Mouse (Mus musculus) mouse embryonic stem cell (cell line): ENCODE measurements at regions not wholly inside any gene's neighbourhood (a gene's known extent, or its start where the extent isn't known, plus 50 kb on each side); places are given as distances from the start of the nearest gene placed in this dataset.
"Not testable (repeated sequence)": the region's sequence is repeated elsewhere in the genome, so short reads cannot be mapped to it uniquely, and the experiment has no call there.

Source experiments
- in situ Hi-C, 2 experiments: fragments of 300-500 bp; cut with MboI; formaldehyde crosslinking; loops; 1 replicate in 1 of 2; 3 replicates in 1 of 2; pipeline ENCODE4 v1.14.3; 2019 to 2020; ENCODE audit warnings: low sequenced_read_pairs in 2 of 2, low pct_unique_long_range_greater_than_20kb in 1 of 2, mixed read lengths in 1 of 2; ENCODE audit not compliant: unreplicated experiment in 1 of 2

DNA sequence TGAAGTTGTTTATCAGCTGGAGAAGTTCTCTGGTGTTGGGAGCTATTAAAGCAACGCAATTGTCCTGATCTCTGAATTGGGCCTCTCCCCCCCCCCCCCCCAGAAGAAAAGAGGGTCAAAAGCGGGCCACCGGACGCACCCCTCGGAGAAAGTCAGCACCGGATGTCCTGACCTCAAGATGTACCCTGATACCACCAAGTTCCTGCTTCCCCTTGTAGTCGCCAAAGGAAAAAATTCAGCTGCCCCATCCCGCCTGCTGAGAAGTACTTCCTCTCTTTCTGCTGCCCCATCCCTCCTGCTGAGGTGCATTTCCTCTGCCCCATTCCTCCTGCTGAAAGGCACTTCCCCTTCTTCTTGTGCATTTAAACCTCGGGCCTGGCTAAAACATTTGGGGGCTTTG, 1191.1 kb upstream of the 1700008P02Rik start:
- in situ Hi-C loops, result not testable (repeated sequence)

DNA sequence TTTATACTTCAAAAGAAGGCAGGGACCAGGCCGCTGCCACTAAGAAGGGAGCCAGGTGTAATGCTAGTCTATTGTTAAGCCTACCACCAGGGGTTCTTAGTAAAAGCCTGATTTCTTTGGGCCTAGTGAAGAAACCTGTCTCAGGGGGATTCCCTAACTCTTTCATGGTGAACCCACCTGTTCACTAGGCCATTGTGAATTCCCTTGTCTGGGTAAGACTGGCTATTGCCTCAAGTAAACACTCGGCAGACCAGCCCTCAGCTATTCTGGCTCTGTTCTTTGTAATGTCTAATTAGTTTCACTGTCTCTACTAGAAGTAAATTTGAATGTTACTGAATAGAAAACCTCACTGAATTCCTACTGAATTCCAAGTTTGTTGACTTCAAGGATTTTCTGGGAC, 1184.9 kb upstream of the 1700008P02Rik start:
- in situ Hi-C loops, result not testable (repeated sequence)

DNA sequence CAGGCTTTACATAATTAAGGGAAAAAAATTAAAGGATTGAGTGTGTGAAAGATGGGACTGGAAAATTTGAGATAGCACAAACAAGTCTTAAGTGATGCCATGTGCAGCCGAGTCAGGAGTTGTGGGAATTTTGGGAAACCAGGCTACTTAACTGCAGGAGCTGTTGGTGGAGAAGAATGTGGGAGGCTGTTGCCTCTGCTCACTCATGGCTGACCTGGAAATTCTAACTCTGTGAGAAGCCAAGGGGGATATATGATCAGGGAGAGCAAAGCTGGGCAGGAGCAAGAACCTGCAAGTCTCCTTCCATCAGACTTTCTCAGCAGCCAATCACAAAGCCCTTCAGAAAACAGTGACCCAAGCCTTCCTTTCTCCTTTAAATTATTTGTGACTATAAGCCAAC, 1184.0 kb upstream of the 1700008P02Rik start:
- in situ Hi-C loops, result no loop called here

DNA sequence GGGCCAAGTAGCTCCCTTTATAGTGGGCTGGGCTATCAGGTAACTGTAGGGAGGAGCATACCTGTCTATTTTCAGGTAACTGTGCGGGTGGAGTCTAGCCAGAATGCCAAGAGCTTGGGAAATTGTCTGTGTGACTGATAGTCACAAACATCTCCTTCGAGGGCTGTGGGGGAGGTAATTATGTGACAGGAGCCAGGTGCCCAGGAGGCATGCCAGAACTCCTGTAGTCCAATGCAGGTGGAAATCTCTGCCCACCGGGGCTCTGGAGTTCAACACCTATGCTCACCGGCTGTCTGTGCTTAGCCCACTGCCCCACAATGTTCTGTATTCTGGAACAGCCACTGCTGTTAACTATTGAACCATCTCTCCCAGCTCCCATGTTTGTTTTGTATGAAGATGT, 1179.2 kb upstream of the 1700008P02Rik start:
- in situ Hi-C loops, result no loop called here

DNA sequence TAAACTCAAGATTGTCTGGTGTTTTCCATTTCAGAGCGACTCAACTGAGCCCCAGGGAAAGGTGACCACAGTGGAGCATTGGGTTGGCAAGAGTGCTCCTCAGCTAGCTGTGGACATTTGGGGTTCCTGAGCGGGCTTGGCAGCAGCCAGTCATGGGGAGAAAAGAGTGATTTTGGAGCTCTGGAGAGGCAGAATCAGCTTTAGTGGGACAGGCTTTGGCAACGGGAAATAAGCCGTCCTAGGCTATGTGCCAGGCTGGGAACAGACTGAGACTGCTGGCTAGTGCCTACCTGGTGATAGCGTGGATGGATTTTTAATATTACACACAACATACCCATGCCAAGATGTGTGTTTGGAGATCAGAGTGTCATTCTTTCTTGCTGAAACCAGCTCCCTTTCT, 1167.4 kb upstream of the 1700008P02Rik start:
- in situ Hi-C loops, result no loop called here

DNA sequence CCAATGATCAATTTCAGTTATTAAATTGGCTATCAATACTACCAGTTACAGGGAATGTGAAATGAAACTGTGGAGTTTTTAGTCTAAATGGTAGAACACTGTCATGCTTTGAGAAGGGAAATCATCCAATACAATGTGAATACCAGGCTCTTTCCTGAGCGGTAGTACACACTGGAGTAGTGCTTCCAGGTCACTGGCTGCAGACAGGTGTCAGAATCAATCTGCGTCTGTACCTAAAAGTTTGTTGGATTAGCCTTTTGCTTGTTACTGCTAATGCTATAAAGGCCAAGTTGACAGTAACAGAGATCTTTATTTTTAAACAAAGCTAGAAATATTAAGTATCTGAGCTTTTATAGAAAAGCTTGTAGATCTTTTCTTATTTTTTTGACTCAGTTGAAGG, 1164.9 kb upstream of the 1700008P02Rik start:
- in situ Hi-C loops, result no loop called here

DNA sequence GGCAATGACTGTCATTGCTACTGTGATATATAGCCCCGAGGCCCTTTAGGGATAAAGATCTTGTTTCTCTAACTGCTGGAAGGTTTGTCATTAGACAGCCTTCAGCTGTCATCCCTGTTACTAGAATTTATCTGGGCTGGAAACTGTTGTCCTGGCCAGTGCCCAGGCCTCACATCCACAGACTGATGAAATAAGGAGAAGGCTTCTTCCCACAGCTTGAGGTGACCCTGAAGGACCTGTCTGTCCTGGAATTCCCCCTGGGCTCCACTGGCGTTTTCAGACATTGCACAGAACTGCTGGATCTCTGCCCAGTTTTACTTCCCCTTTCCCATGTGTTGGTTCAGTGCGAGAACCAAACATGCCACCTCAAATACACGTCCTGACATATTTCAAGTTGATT, 1135.2 kb upstream of the 1700008P02Rik start:
- in situ Hi-C loops, result no loop called here

DNA sequence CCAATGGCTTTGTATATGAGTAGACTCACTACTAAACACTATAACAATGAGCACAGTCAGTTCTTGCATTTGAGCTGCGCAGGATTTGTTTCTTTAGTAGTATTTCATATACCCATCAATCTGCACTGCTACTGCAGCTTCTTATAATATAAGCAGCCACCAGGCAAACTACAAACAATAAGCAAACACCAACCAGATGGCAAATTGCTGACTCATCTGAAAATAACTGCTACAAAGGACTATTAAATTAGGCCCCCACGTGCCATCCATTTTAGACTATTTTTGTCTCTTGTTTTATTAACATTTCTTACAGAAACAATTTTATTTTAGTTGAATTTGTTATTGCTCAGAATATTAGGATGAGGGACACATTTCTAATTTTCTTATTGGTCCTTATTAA, 1093.5 kb upstream of the 1700008P02Rik start:
- in situ Hi-C loops, result loop anchor here (10.0 to 25.0 kb wide), 2 partner anchors 176 to 179 kb away; no protein-coding TSS in a partner anchor

DNA sequence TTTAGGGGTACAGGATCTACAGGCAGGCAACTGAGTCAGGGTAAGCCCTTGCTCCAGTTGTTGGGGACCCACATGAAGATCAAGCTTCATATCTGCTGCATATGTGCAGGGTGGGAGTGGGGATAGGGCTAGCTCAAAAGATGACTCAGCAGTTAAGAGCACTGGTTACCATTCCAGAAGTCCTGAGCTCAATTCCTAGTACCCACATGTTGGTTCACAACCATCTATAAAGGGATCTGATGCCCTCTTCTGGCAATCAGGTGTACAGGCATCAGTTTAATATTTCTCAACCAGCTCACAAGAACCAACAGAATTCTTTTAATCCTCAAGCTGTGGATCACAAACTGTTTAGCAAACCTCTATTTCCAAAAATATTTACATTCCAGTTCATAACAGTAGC, 1092.9 kb upstream of the 1700008P02Rik start:
- in situ Hi-C loops, result loop anchor here (10.0 to 25.0 kb wide), 2 partner anchors 176 to 178 kb away; no protein-coding TSS in a partner anchor

DNA sequence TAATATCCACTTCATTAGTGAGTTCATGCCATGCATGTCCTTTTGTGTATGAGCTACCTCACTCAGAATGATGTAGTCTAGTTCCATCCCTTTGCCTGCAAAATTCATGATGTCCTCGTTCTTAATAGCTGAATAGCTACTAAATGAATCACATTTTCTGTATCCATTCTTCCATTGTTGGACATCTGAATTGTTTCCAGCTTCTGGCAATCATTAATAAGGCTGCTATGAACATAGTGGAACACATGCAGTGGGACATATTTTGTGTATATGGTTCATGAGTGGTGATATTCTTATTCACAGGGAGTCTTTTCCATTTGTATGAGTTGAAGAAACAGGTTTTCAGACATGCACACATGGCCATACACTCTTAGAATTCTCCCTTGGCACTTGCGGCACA, 1092.2 kb upstream of the 1700008P02Rik start:
- in situ Hi-C loops, result loop anchor here (10.0 to 25.0 kb wide), 2 partner anchors 175 to 178 kb away; no protein-coding TSS in a partner anchor

DNA sequence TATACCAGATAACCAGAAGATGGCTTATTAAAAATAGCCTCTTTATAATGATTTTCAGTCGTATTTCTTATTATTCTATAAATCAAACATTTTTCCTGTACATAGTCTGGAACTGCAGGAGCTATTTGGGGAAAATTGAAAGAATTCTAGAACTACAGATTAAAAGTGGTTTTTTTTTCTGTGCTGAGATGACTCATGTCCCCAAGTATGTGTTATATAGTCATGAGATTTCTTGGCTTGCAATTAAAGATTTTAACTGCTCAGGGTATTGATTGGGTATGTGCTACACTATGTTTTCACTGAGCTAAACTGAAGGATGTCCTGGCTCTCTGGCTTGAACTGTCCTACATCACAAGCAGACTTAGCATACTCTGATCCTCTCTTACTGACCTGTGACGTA, 1088.4 kb upstream of the 1700008P02Rik start:
- in situ Hi-C loops, result loop anchor here in 1 of 2 experiments (25.0 kb wide), 1 partner anchor 171 kb away; no protein-coding TSS in a partner anchor

DNA sequence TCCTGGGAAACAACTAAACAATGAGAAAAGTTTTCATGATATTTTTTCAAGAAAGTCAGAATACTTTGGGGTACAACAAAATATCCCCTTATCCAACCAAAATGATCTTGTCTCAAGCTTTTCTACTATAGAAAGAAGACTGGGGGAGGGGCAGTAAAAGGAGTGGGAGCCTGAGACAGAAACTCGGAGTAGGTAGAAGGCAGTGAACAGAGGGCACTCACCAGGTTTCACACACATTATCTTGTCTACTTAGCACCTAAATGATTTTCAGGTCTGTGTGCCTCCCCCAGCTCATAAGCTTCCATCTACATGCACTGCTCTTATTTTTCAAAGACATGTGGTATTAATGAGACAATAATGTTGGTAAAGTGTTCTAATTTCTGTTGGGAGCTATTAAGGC, 1063.3 kb upstream of the 1700008P02Rik start:
- in situ Hi-C loops, result no loop called here

DNA sequence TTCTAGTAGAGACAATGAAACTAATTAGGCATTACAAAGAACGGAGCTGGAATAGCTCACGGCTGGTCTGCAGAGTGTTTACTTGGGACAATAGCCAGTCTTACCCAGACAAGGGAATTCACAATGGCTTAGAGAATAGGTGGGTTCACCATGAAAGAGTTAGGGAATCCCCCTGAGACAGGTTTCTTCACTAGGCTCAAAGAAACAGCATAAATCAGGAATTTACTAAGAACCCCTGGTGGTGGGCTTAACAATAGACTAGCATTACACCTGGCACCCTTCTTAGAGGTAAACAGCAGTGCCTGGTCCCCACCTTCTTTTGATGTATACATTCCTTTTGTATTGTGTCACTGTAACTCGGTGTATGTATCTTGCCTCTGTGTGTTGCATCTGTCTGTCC, 1062.6 kb upstream of the 1700008P02Rik start:
- in situ Hi-C loops, result not testable (repeated sequence)

DNA sequence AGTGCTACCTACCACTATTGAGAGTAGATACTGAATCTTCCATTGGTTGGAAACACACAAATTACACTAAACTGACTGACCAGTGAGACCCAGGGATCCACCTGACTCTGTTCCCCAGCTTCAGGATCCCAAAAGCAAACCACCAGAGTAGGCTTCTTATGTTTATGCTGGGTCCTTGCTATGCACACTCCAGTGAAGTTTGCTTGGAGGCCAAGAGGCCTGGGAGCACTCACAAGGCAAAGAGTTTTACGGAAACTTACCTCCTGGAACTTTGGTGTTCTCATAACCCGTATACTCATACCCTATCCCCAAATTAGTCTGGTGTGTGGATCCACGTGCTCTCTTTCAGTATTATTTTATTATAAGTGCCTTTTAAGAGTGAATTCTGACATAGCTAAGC, 1062.1 kb upstream of the 1700008P02Rik start:
- in situ Hi-C loops, result no loop called here

DNA sequence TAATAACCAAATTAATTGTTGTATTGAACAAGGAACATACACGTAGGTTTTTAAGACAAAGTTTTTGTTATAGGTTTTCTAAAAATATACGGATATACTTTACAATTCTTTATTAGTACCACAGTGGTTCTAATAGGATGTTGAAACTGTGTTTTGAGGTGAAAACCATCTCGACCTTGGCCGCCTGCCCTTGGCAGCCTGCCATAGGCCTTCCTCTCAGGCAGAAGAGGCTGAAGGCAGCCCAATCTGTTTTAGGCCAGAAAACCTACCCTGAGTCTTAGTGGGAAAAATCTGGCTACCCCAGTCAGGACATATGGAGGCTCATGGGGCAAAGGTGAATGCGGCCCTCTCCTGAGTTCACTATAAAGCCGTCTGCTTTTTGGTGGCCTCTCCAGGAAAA, 1049.7 kb upstream of the 1700008P02Rik start:
- in situ Hi-C loops, result no loop called here

DNA sequence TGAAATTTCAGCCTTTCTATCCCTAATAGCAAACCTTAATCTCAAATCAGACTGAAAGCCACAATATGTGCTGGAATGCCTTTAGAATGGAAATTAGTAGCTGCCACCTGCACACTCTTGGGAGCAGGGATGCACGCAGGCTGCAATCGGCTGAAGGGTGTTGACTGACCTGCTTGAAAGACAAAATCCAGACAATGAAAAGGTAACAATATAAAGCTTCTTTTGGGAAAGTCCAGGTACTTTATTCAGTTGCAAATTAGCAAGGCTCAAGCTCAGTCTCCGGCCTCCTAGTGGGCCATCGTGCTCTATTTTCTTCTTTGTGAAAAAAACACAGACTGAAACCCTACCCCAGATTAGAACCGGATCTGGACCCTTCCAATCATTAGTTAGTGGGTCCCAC, 1047.6 kb upstream of the 1700008P02Rik start:
- in situ Hi-C loops, result not testable (repeated sequence)

DNA sequence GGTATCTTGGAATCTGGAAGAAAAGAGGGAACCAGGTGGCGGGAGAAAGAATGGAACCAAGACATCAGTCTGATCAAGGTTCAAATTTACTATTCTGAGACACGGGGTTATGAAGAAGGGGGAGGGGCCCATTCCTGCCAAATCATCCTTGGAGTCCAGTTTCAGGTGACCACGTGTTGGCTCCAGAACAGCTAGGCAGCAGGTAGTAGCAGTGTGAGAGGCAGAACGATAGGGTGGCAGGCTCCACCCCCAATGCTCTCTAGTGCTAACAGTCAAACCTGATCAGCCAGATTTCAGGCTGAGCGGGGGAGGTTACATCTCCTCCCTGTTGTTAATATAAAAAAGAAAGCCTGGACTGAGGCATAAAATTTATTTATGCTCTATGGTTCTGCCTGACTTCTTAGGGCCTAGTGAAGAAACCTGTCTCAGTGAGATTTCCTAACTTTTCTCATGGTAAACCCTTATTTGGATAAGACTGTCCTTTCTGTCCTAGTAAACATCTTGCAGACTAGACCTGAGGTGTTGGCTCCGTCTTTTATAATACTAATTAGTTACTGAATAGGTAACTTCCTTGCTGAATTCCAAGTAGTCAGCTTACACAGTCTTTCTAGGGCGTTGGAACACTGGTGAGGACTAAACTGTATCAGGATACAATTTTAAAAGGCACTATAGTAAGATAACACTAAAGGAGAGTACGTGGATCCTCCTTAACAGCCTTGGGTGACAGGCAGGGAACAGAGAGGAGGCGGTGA, 1046.3 kb upstream of the 1700008P02Rik start:
- in situ Hi-C loops, result not testable (repeated sequence)
